Mouse (Mus musculus): ENCODE data around the gene Tiam2. TPM values are rescaled to one million over a fixed set of nuclear protein-coding genes. Genes with fewer than 3 reads are reported as not detected.

The Tiam2 gene
- total RNA-seq, 1 experiment, result 3.1 TPM

- H3K4me3 ChIP-seq (ENCODE audit: insufficient read depth in 1 of 2, low read depth in 1 of 2, low read length in 2 of 2, poor library complexity in 1 of 2, severe bottlenecking in 1 of 2), result no peak overlapping the region
- in situ Hi-C loops (cut with MboI; ENCODE audit: low sequenced_read_pairs in 2 of 2, unreplicated experiment in 2 of 2), result no loop called here
- H3K9ac ChIP-seq (ENCODE audit: insufficient read depth, low read depth, low read length, poor library complexity, severe bottlenecking), result no peak overlapping the region
- no peaks in the 10 kb centered on the region for H3K9me3 ChIP-seq (ENCODE audit: control insufficient read depth, insufficient read depth, low read depth, low read length)
- no peaks in the 10 kb centered on the region for H3K4me1 ChIP-seq (ENCODE audit: control insufficient read depth in 2 of 2, insufficient read depth in 2 of 2, low read length in 2 of 2, poor library complexity in 1 of 2)
- H3K27ac ChIP-seq (ENCODE audit: insufficient read depth, low read depth, low read length, poor library complexity, severe bottlenecking), result no peak overlapping the region
- no peaks in the 10 kb centered on the region for H3K36me3 ChIP-seq (ENCODE audit: control insufficient read depth, insufficient read depth, low read length, poor library complexity, severe bottlenecking)
- TF ChIP-seq ZNF384 (IDR thresholded peaks at IDR 0.05; ENCODE audit: low read depth, low read length), result no peak
- TF ChIP-seq MAFK (IDR thresholded peaks at IDR 0.05; ENCODE audit: insufficient read depth, low read depth, low read length), result no peak
- no peak for TF ChIP-seq ZC3H11A (IDR thresholded peaks at IDR 0.05; ENCODE audit: borderline replicate concordance, low read depth, low read length)
- TF ChIP-seq HCFC1 (IDR thresholded peaks at IDR 0.05; ENCODE audit: borderline replicate concordance, insufficient read depth, low read length), result no peak
- TF ChIP-seq CHD2 (IDR thresholded peaks at IDR 0.05; ENCODE audit: low read depth, low read length), result no peak
- no peak for DNase-seq (ENCODE audit: low read depth, low spot score)
These were observed 106.5 kb downstream of the Tiam2 start for GRCm38 (mm10) chr17:3432590-3433498.

GRCm38 (mm10) chr17:3433521-3434271, 107.3 kb downstream of the Tiam2 start:
- TF ChIP-seq MAFK (IDR thresholded peaks at IDR 0.05; ENCODE audit: insufficient read depth, low read depth, low read length), result no peak
- no peak for TF ChIP-seq CHD2 (IDR thresholded peaks at IDR 0.05; ENCODE audit: low read depth, low read length)
- TF ChIP-seq ZNF384 (IDR thresholded peaks at IDR 0.05; ENCODE audit: low read depth, low read length), result no peak
- no peak for TF ChIP-seq ZC3H11A (IDR thresholded peaks at IDR 0.05; ENCODE audit: borderline replicate concordance, low read depth, low read length)
- TF ChIP-seq HCFC1 (IDR thresholded peaks at IDR 0.05; ENCODE audit: borderline replicate concordance, insufficient read depth, low read length), result no peak
- DNase-seq (ENCODE audit: low read depth, low spot score), result no peak
- H3K4me1 ChIP-seq (ENCODE audit: control insufficient read depth in 2 of 2, insufficient read depth in 2 of 2, low read length in 2 of 2, poor library complexity in 1 of 2), result no peaks in the 10 kb centered on the region
- H3K9ac ChIP-seq (ENCODE audit: insufficient read depth, low read depth, low read length, poor library complexity, severe bottlenecking), result no peak overlapping the region
- no peaks in the 10 kb centered on the region for H3K9me3 ChIP-seq (ENCODE audit: control insufficient read depth, insufficient read depth, low read depth, low read length)
- H3K4me3 ChIP-seq (ENCODE audit: insufficient read depth in 1 of 2, low read depth in 1 of 2, low read length in 2 of 2, poor library complexity in 1 of 2, severe bottlenecking in 1 of 2), result no peak overlapping the region
- in situ Hi-C loops (cut with MboI; ENCODE audit: low sequenced_read_pairs in 2 of 2, unreplicated experiment in 2 of 2), result no loop called here
- H3K27ac ChIP-seq (ENCODE audit: insufficient read depth, low read depth, low read length, poor library complexity, severe bottlenecking), result no peak overlapping the region
- no peaks in the 10 kb centered on the region for H3K36me3 ChIP-seq (ENCODE audit: control insufficient read depth, insufficient read depth, low read length, poor library complexity, severe bottlenecking)

GRCm38 (mm10) chr17:3435299-3435698, 108.9 kb downstream of the Tiam2 start:
- Histone ChIP-seq H3K9me3 (ENCODE audit: control insufficient read depth, insufficient read depth, low read depth, low read length) (no peaks in the 10 kb centered on the region), H3K36me3 (ENCODE audit: control insufficient read depth, insufficient read depth, low read length, poor library complexity, severe bottlenecking) (no peaks in the 10 kb centered on the region), H3K27ac (ENCODE audit: insufficient read depth, low read depth, low read length, poor library complexity, severe bottlenecking) (no peak overlapping the region), H3K4me1 (ENCODE audit: control insufficient read depth in 2 of 2, insufficient read depth in 2 of 2, low read length in 2 of 2, poor library complexity in 1 of 2) (no peaks in the 10 kb centered on the region), H3K9ac (ENCODE audit: insufficient read depth, low read depth, low read length, poor library complexity, severe bottlenecking) (no peak overlapping the region), H3K4me3 (ENCODE audit: insufficient read depth in 1 of 2, low read depth in 1 of 2, low read length in 2 of 2, poor library complexity in 1 of 2, severe bottlenecking in 1 of 2) (no peak overlapping the region)
- no peak for TF ChIP-seq ZC3H11A (IDR thresholded peaks at IDR 0.05; ENCODE audit: borderline replicate concordance, low read depth, low read length)
- TF ChIP-seq ZNF384 (IDR thresholded peaks at IDR 0.05; ENCODE audit: low read depth, low read length), result no peak
- TF ChIP-seq MAFK (IDR thresholded peaks at IDR 0.05; ENCODE audit: insufficient read depth, low read depth, low read length), result no peak
- no peak for TF ChIP-seq CHD2 (IDR thresholded peaks at IDR 0.05; ENCODE audit: low read depth, low read length)
- no peak for TF ChIP-seq HCFC1 (IDR thresholded peaks at IDR 0.05; ENCODE audit: borderline replicate concordance, insufficient read depth, low read length)
- no peak for DNase-seq (ENCODE audit: low read depth, low spot score)
- in situ Hi-C loops (cut with MboI; ENCODE audit: low sequenced_read_pairs in 2 of 2, unreplicated experiment in 2 of 2), result no loop called here

- Histone ChIP-seq H3K9me3 (ENCODE audit: control insufficient read depth, insufficient read depth, low read depth, low read length) (no peaks in the 10 kb centered on the region), H3K4me1 (ENCODE audit: control insufficient read depth in 2 of 2, insufficient read depth in 2 of 2, low read length in 2 of 2, poor library complexity in 1 of 2) (no peaks in the 10 kb centered on the region), H3K9ac (ENCODE audit: insufficient read depth, low read depth, low read length, poor library complexity, severe bottlenecking) (no peak overlapping the region), H3K27ac (ENCODE audit: insufficient read depth, low read depth, low read length, poor library complexity, severe bottlenecking) (no peak overlapping the region), H3K4me3 (ENCODE audit: insufficient read depth in 1 of 2, low read depth in 1 of 2, low read length in 2 of 2, poor library complexity in 1 of 2, severe bottlenecking in 1 of 2) (no peak overlapping the region), H3K36me3 (ENCODE audit: control insufficient read depth, insufficient read depth, low read length, poor library complexity, severe bottlenecking) (no peaks in the 10 kb centered on the region)
- no peak for TF ChIP-seq CHD2 (IDR thresholded peaks at IDR 0.05; ENCODE audit: low read depth, low read length)
- no peak for TF ChIP-seq MAFK (IDR thresholded peaks at IDR 0.05; ENCODE audit: insufficient read depth, low read depth, low read length)
- TF ChIP-seq HCFC1 (IDR thresholded peaks at IDR 0.05; ENCODE audit: borderline replicate concordance, insufficient read depth, low read length), result no peak
- DNase-seq (ENCODE audit: low read depth, low spot score), result no peak
- in situ Hi-C loops (cut with MboI; ENCODE audit: low sequenced_read_pairs in 2 of 2, unreplicated experiment in 2 of 2), result no loop called here
These were observed 110.6 kb downstream of the Tiam2 start for GRCm38 (mm10) chr17:3436841-3437515.

Measured in ES-E14 (cell line).